Mouse (Mus musculus): ENCODE data around the gene Efna5. TPM values are rescaled to one million over a fixed set of nuclear protein-coding genes. Genes with fewer than 3 reads are reported as not detected.

The Efna5 gene
- polyA plus RNA-seq, 1 experiment from 2014 or later: 59.7 TPM

GRCm38 (mm10) chr17:62786602-62786907 is 94.6 kb downstream of the Efna5 start:
- Histone ChIP-seq H3K27ac (ENCODE audit: low read length) (no peak overlapping the region; the same call in 1 of the 2 replicates), H3K4me3 (ENCODE audit: low read depth, low read length) (no peak overlapping the region), H3K9ac (ENCODE audit: low read depth, low read length) (no peak overlapping the region), H3K4me2 (ENCODE audit: low read length) (no peak overlapping the region), H3K27me3 (ENCODE audit: control insufficient read depth, insufficient read depth, low read depth, low read length) (no peaks in the 10 kb centered on the region), H3K36me3 (ENCODE audit: control insufficient read depth, insufficient read depth, low read length) (no peaks in the 10 kb centered on the region), H3K9me3 (replicated peaks; ENCODE audit: control insufficient read depth, low read length, poor library complexity, severe bottlenecking) (no peaks in the 10 kb centered on the region), H3K4me1 (ENCODE audit: control insufficient read depth, insufficient read depth, low read length) (peaks cover 22% of the 10 kb centered on the region)
- ATAC-seq: no peak
- 15% methylated on average over 7 of the region's 7 CpGs for WGBS

- peaks cover 22% of the 10 kb centered on the region for H3K4me1 ChIP-seq (ENCODE audit: control insufficient read depth, insufficient read depth, low read length)
- 0 out of 2 replicates have a peak, but pooled peaks have one; percentile 7 for ATAC-seq
These were observed 95.1 kb downstream of the Efna5 start for GRCm38 (mm10) chr17:62785781-62786601.

GRCm38 (mm10) chr17:62784274-62785171 is 96.6 kb downstream of the Efna5 start:
- ATAC-seq: peak; percentile 33; the same call in 1 of the 2 replicates
- Histone ChIP-seq H3K27me3 (ENCODE audit: control insufficient read depth, insufficient read depth, low read depth, low read length) (no peaks in the 10 kb centered on the region), H3K4me1 (ENCODE audit: control insufficient read depth, insufficient read depth, low read length) (peaks cover 16% of the 10 kb centered on the region), H3K9me3 (replicated peaks; ENCODE audit: control insufficient read depth, low read length, poor library complexity, severe bottlenecking) (no peaks in the 10 kb centered on the region), H3K4me3 (ENCODE audit: low read depth, low read length) (peak overlapping the region; percentile 27), H3K36me3 (ENCODE audit: control insufficient read depth, insufficient read depth, low read length) (no peaks in the 10 kb centered on the region), H3K27ac (ENCODE audit: low read length) (no peak overlapping the region), H3K4me2 (ENCODE audit: low read length) (peak overlapping the region; percentile 47), H3K9ac (ENCODE audit: low read depth, low read length) (peak overlapping the region; percentile 47; the same call in 1 of the 2 replicates)
- 13% methylated on average over 27 of the region's 27 CpGs for WGBS

More at GRCm38 (mm10) chr17:62785781-62786601, 95.1 kb downstream of the Efna5 start:
- H3K27ac ChIP-seq (ENCODE audit: low read length): no peak overlapping the region; the same call in 1 of the 2 replicates
- no peaks in the 10 kb centered on the region for H3K9me3 ChIP-seq (replicated peaks; ENCODE audit: control insufficient read depth, low read length, poor library complexity, severe bottlenecking)
- H3K4me3 ChIP-seq (ENCODE audit: low read depth, low read length): no peak overlapping the region
- no peak overlapping the region for H3K4me2 ChIP-seq (ENCODE audit: low read length)
- no peaks in the 10 kb centered on the region for H3K27me3 ChIP-seq (ENCODE audit: control insufficient read depth, insufficient read depth, low read depth, low read length)
- no peaks in the 10 kb centered on the region for H3K36me3 ChIP-seq (ENCODE audit: control insufficient read depth, insufficient read depth, low read length)
- no peak overlapping the region for H3K9ac ChIP-seq (ENCODE audit: low read depth, low read length)
- 24% methylated on average over 4 of the region's 4 CpGs for WGBS

GRCm38 (mm10) chr17:62783524-62784273 is 97.4 kb downstream of the Efna5 start:
- Histone ChIP-seq H3K9me3 (replicated peaks; ENCODE audit: control insufficient read depth, low read length, poor library complexity, severe bottlenecking) (no peaks in the 10 kb centered on the region), H3K27ac (ENCODE audit: low read length) (no peak overlapping the region), H3K36me3 (ENCODE audit: control insufficient read depth, insufficient read depth, low read length) (no peaks in the 10 kb centered on the region), H3K9ac (ENCODE audit: low read depth, low read length) (peak overlapping the region; percentile 47; the same call in 1 of the 2 replicates), H3K27me3 (ENCODE audit: control insufficient read depth, insufficient read depth, low read depth, low read length) (no peaks in the 10 kb centered on the region), H3K4me2 (ENCODE audit: low read length) (peak overlapping the region; percentile 47), H3K4me1 (ENCODE audit: control insufficient read depth, insufficient read depth, low read length) (peaks cover 14% of the 10 kb centered on the region), H3K4me3 (ENCODE audit: low read depth, low read length) (peak overlapping the region; percentile 27)
- WGBS: 17% methylated on average over 13 of the region's 13 CpGs
- peak; percentile 65 for ATAC-seq

GRCm38 (mm10) chr17:62782826-62783404 is 98.2 kb downstream of the Efna5 start:
- H3K4me2 ChIP-seq (ENCODE audit: low read length): no peak overlapping the region
- no peak overlapping the region for H3K9ac ChIP-seq (ENCODE audit: low read depth, low read length)
- ATAC-seq: no peak
- no peaks in the 10 kb centered on the region for H3K9me3 ChIP-seq (replicated peaks; ENCODE audit: control insufficient read depth, low read length, poor library complexity, severe bottlenecking)
- H3K4me3 ChIP-seq (ENCODE audit: low read depth, low read length): no peak overlapping the region
- H3K36me3 ChIP-seq (ENCODE audit: control insufficient read depth, insufficient read depth, low read length): no peaks in the 10 kb centered on the region
- 54% methylated on average over 13 of the region's 13 CpGs for WGBS
- H3K27ac ChIP-seq (ENCODE audit: low read length): no peak overlapping the region
- no peaks in the 10 kb centered on the region for H3K27me3 ChIP-seq (ENCODE audit: control insufficient read depth, insufficient read depth, low read depth, low read length)
- H3K4me1 ChIP-seq (ENCODE audit: control insufficient read depth, insufficient read depth, low read length): peaks cover 9% of the 10 kb centered on the region

- H3K4me2 ChIP-seq (ENCODE audit: low read length): no peak overlapping the region
- no peak overlapping the region for H3K9ac ChIP-seq (ENCODE audit: low read depth, low read length)
- no peaks in the 10 kb centered on the region for H3K27me3 ChIP-seq (ENCODE audit: control insufficient read depth, insufficient read depth, low read depth, low read length)
- WGBS: 62% methylated on average over 5 of the region's 6 CpGs
- no peak overlapping the region for H3K4me3 ChIP-seq (ENCODE audit: low read depth, low read length)
- ATAC-seq: no peak
- no peaks in the 10 kb centered on the region for H3K36me3 ChIP-seq (ENCODE audit: control insufficient read depth, insufficient read depth, low read length)
- H3K9me3 ChIP-seq (replicated peaks; ENCODE audit: control insufficient read depth, low read length, poor library complexity, severe bottlenecking): no peaks in the 10 kb centered on the region
- peaks cover 5% of the 10 kb centered on the region for H3K4me1 ChIP-seq (ENCODE audit: control insufficient read depth, insufficient read depth, low read length)
- no peak overlapping the region for H3K27ac ChIP-seq (ENCODE audit: low read length)
These were observed 100.0 kb downstream of the Efna5 start for GRCm38 (mm10) chr17:62781120-62781519.

- Histone ChIP-seq H3K27me3 (ENCODE audit: control insufficient read depth, insufficient read depth, low read depth, low read length) (no peaks in the 10 kb centered on the region), H3K9me3 (replicated peaks; ENCODE audit: control insufficient read depth, low read length, poor library complexity, severe bottlenecking) (no peaks in the 10 kb centered on the region), H3K36me3 (ENCODE audit: control insufficient read depth, insufficient read depth, low read length) (no peaks in the 10 kb centered on the region), H3K27ac (ENCODE audit: low read length) (no peak overlapping the region), H3K4me3 (ENCODE audit: low read depth, low read length) (no peak overlapping the region), H3K4me2 (ENCODE audit: low read length) (no peak overlapping the region), H3K4me1 (ENCODE audit: control insufficient read depth, insufficient read depth, low read length) (no peaks in the 10 kb centered on the region; the same call in none of the 2 replicates), H3K9ac (ENCODE audit: low read depth, low read length) (no peak overlapping the region)
- WGBS: 24% methylated on average over 10 of the region's 10 CpGs
- ATAC-seq: no peak
These were observed 103.1 kb downstream of the Efna5 start for GRCm38 (mm10) chr17:62777858-62778564.

GRCm38 (mm10) chr17:62776710-62777109 is 104.4 kb downstream of the Efna5 start:
- H3K9ac ChIP-seq (ENCODE audit: low read depth, low read length): no peak overlapping the region
- no peak for ATAC-seq
- H3K4me3 ChIP-seq (ENCODE audit: low read depth, low read length): no peak overlapping the region
- H3K4me2 ChIP-seq (ENCODE audit: low read length): no peak overlapping the region
- no peaks in the 10 kb centered on the region; the same call in 1 of the 2 replicates for H3K4me1 ChIP-seq (ENCODE audit: control insufficient read depth, insufficient read depth, low read length)
- no peaks in the 10 kb centered on the region for H3K9me3 ChIP-seq (replicated peaks; ENCODE audit: control insufficient read depth, low read length, poor library complexity, severe bottlenecking)
- no peak overlapping the region for H3K27ac ChIP-seq (ENCODE audit: low read length)
- no peaks in the 10 kb centered on the region for H3K27me3 ChIP-seq (ENCODE audit: control insufficient read depth, insufficient read depth, low read depth, low read length)
- 84% methylated on average over 3 of the region's 3 CpGs for WGBS
- H3K36me3 ChIP-seq (ENCODE audit: control insufficient read depth, insufficient read depth, low read length): no peaks in the 10 kb centered on the region
